Mouse (Mus musculus) urinary bladder, adult 18-20 months (tissue): ENCODE results near the gene 1110051M20Rik.
"Not testable (repeated sequence)": the region's sequence is repeated elsewhere in the genome, so short reads cannot be mapped to it uniquely, and the experiment has no call there.

Experiments
- DNase-seq, 2 experiments: peaks; one replicate each; pipeline ENCODE4 v3.0.0; 2022; ENCODE audit warnings: low spot score in 2 of 2, mixed read lengths in 2 of 2

The 1110051M20Rik gene

DNA sequence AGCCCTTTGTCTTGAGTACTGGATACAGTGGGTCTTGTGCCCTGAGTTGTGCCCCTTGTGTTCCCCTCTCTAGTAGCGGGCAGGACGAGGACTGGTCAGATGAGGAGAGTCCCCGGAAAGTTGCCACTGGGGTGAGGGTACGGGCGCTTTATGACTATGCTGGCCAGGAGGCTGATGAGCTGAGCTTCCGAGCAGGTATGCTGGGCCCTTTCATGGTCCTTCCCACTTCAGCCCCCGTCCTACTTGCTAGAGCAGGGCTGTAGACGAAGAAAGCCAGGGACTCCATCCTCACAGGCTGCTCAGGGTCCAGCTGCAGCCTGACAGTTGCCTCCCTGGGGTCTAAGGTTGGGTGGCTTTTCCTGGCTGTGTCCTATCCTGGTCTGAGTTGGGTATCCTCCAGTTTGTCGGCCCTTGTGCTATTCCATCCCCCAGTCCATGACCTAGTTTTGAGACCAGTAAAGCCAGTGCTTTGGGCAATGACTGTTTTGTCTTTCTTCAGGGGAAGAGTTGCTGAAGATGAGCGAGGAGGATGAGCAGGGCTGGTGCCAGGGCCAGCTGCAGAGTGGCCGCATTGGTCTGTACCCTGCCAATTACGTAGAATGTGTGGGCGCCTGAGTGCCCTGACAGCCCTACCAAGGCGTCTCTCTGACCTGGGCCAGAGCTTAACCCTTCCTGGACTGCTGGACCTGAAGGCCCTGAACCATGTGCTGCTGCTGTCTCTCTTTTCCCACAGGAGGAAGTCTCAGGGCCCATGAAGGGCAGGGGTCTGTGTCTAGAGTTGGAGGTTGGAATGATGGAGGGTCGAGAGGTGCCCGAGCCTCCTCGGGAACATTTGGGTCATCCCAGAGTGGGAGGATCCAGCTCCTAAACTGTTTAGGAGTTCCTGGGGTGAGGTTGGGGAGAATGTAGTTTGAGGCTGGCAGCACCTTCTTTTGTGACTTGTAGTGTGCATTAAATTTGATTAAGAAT, 180.5 kb downstream of the 1110051M20Rik start:
- DNase-seq: no peak

- DNase-seq: no peak
Observed at GRCm38 (mm10) chr2:91259493-91259892, 185.0 kb downstream of the 1110051M20Rik start.

GRCm38 (mm10) chr2:91258830-91259229, 185.7 kb downstream of the 1110051M20Rik start:
- DNase-seq: no peak

DNA sequence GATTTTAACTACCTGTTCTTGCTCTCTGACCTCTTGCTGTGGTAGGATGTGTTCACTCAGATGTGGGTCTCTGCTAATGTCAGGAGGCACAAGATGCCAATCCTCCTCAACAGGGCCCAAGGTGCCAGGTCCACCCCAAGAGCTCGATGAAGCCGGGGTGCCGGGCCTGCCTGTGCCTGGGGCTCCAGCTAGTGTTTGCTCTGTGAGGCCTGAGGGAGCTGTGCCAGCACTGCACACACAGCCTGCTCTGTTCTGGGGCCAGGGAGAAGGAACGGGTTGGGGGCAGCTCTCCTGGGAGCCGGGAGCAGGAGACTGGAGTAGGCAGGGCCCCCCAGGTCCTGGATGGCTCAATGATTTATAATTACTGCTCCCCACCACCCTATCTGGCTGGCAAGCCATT, 186.4 kb downstream of the 1110051M20Rik start:
- no peak for DNase-seq

DNA sequence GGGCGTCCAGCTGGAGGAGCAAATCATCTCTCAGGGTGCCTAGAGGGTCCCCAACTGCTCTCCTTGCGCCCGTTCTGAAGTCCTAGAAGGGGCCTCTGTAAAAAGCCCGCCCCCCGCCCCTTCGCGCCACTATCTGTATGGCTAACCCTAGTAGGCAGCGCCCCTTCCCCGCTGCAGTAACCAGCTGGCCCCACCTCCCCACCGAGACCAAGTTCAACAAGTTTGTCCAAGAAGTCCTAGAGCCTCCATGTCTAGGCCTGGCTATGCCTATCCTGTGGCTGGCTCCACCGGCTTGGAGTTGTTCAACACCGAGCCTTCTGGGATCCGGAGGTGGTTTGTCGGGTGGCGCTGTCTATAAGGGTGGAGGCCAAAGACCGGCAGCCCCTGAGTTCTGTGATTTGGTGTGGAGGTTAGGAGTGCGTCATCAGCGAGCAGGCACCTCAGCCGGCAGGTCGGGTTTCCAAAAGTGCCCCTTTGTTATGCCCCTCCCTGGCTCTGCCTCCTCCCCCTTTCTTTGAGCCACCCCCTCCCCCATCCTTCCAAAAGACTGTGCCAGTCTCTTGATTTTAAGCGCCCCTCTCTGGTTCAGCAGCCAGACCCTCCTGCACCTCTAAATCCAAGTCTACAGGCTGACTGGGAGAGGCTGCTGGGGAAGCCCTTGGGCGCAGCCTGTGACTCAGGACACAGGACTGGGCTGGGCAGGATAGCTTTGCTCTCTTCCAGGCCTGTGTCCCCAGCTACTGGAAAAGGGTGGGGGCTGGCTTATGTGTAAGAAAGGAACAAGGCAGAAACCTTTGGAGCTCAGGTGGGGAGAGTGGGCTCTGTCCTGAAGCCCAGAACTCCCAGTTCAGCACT, 187.2 kb downstream of the 1110051M20Rik start:
- peak; percentile 33 to 60 for DNase-seq

DNA sequence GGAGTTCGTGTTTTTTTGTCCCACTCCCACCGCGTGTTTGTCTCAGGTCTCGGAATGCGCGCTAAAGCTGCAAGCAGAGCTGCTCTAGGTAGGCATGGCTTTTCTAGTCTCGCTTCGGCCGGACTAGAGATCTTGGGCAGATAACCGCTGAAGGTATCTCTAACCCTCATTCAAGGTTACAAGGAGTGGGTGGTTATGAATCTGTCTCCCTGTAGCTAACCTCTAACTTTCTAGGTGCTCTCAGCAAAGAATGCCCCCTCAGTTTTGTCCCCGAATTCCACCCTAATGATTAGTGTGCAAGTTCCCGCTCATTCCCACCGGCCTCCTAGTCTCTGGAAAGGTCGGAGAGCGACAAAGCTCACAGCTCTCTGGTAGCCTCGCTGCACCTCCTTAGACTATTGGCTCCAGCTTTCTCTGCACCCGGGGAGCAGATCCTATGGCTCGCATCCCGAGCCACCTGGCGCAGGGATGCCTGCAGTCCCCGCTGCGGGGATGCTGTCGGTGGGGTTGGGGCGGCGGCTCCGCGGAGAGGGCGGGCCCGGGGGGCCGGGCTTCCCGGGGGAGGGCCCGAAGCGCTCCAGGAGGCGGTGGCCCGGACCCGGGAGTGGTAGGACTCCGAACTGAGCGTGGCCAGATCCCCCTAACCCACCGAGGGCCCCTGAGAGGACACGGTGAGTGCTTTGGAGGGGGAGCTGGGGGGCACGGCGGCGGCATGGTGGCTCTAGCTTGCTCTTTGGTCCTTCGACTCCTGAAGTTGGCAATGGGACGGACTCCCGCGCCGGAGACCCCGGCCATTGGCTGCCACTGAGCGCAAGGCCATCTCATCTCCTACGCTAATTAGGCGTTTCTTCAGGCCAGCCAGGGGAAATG, 188.0 kb downstream of the 1110051M20Rik start:
- peak; percentile 42 to 77 for DNase-seq

DNA sequence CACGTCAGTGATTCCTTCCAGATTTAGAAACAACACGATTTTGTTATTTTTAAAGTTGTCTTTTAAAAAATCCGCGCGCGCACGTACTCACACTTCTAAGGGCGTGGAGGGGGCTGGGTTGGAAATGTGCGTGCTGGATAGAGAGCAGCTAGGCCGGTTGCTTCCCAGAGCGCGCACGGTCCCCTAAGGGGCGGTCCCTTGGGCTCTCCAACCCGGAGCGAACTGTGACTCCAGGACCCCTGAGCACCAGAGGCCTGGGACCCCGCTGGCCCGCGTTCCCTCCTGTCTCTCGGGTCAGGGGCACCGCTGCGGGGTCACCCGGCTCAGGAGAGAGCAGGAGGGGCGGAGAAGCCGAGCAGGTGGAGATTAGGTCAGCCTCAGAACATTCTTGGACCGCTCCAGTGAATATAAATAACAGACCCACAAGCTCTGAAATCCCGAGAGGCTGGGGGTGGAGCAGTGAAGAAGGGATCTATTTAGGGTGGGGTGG, 188.8 kb downstream of the 1110051M20Rik start, which contains the start of gene Pacsin3:
Gene Pacsin3 (plus strand): TSS at position 294 of the 490 bp plus-strand sequence.
- no peak for DNase-seq

- no peak for DNase-seq
Observed at GRCm38 (mm10) chr2:91254725-91255380, 189.7 kb downstream of the 1110051M20Rik start.

DNA sequence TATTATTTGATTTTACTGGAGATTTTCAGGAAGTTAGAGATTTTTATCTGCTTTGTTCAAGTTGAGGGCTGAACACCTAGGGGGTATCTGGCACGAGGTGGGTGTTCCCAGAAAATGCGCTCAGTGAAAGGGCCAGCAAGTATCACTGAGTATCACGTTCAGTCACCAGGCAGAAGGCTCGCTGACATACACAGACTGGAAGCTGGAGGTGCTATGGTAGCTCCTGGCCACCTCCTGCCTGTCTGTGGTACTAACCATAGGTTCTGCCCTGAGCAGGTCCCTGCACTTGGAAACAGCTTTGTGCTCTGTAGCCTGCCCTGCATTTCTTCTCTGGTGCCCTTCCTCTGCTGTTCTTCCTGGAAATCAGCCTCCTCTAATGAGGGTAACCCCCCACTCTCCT, 192.0 kb downstream of the 1110051M20Rik start:
- DNase-seq: no peak

DNA sequence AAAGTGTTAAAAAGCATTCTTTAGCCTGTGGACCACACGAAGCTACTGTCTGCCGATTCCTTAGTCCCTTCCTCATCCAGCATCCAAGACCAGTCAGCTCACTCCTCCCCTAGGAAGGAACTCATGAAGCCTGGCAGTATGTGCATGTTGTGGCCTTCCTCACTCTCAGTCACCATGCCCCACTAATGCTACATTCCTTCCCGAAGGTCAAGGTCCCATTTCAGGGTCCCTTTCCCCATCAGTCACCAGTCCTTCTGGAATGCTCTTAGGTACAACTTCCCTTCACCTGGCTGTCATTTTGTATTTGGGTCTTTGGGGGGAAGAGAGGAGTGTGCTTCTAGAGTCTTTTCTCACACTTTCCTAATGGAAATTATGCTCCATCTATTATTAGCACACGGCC, 192.5 kb downstream of the 1110051M20Rik start:
- DNase-seq: no peak

GRCm38 (mm10) chr2:91248366-91248765, 196.1 kb downstream of the 1110051M20Rik start:
- DNase-seq: no peak

GRCm38 (mm10) chr2:91244557-91245228, 199.8 kb downstream of the 1110051M20Rik start:
- DNase-seq: no peak

- no peak for DNase-seq
Observed at GRCm38 (mm10) chr2:91243416-91243815, 201.1 kb downstream of the 1110051M20Rik start.

DNA sequence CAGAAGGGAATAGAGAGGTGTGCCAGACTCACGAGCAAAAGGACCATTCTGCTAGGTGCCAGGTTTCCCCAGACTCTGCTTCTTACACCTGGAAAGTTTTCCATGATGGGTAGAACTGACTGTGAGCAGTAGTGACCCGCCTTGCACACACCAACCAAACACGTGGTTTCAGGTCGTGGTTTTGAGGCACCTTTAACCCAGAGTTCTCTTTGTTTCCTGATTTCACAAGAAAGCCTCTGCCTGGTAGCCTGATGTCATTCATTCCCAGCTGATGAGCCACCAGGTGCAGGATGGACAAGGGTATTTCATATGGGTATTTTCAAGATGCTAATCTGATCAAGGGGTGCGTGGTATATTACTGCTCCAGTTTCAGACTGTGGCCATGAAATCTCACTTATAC, 202.0 kb downstream of the 1110051M20Rik start:
- peak in 1 of 2 experiments; percentile 44 for DNase-seq

GRCm38 (mm10) chr2:91237511-91238080, 206.9 kb downstream of the 1110051M20Rik start:
- DNase-seq: not testable (repeated sequence)

- peak; percentile 69 to 91 for DNase-seq
Observed at GRCm38 (mm10) chr2:91236601-91237510, 207.6 kb downstream of the 1110051M20Rik start, which contains the start of gene Ddb2. Ddb2 (minus strand) TSS chr2:91236982.

DNA sequence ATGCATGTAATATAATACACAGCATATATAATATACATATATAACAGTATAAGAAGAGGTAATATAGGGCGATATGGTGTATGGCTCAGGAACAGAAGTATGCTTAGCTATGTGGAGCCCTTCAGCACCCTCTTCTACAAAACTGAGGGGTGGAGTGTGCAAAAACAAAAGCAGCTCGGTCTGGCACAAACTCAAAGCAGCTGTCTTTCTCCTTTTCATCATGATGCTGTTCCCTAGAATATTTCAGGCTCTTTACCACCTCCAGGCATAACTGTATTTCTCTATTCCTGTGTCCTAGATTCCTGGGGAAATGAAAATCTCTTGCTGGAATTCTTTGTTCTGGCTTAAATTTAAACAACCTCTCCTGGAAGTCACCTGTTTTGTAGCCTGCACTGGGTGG, 214.8 kb downstream of the 1110051M20Rik start:
- DNase-seq: no peak
